Mouse (Mus musculus) CH12.LX (cell line): ENCODE results near the gene Gm10643. TPM values are rescaled to one million over a fixed set of nuclear protein-coding genes. Genes with fewer than 3 reads are reported as not detected.

Source experiments
- DNase-seq: peaks from one replicate; pipeline ENCODE4 v3.0.0-alpha.2; 2013; ENCODE audit errors: extremely low read depth
- H3K27ac ChIP-seq: 2 replicates; pipeline ENCODE4 v1.5.1; 2012; ENCODE audit warnings: low read depth, mild to moderate bottlenecking, control low read depth, moderate library complexity; ENCODE audit not compliant: insufficient read depth
- H3K27me3 ChIP-seq: replicated peaks from 2 replicates; pipeline ENCODE3; 2012; ENCODE audit warnings: inconsistent platforms
- H3K36me3 ChIP-seq, 2 experiments: replicated peaks in 1 of 2; 2 replicates each; pipeline versions ENCODE3 to v1.6.1; 2012; ENCODE audit warnings: inconsistent platforms in 1 of 2, low read length in 1 of 2, mild to moderate bottlenecking in 1 of 2, mixed read lengths in 1 of 2, moderate library complexity in 1 of 2; ENCODE audit not compliant: control insufficient read depth in 1 of 2, insufficient read depth in 1 of 2
- H3K4me1 ChIP-seq, 2 experiments: 2 replicates each; pipeline ENCODE4 v1.6.1; 2012; ENCODE audit warnings: inconsistent platforms in 1 of 2, moderate library complexity in 1 of 2; ENCODE audit not compliant: insufficient read depth in 2 of 2, control insufficient read depth in 1 of 2
- H3K4me2 ChIP-seq: 2 replicates; pipeline ENCODE4 v1.6.1; 2012; ENCODE audit warnings: low read depth, mild to moderate bottlenecking, control low read depth; ENCODE audit not compliant: poor library complexity, insufficient read depth, severe bottlenecking
- H3K4me3 ChIP-seq, 3 experiments: fragments of 150-350 bp in 1 of 3; sonication (generic) in 1 of 3; replicated peaks in 1 of 3; 2 replicates each; pipeline versions ENCODE3 to v1.5.1; 2011 to 2012; ENCODE audit warnings: low read depth in 2 of 3, low read length in 2 of 3, mild to moderate bottlenecking in 2 of 3, moderate library complexity in 2 of 3, control low read depth in 1 of 3, improper control_type of control experiment in 1 of 3, inconsistent platforms in 1 of 3, mixed read lengths in 1 of 3; ENCODE audit not compliant: poor library complexity in 1 of 3
- H3K79me2 ChIP-seq: replicated peaks from 2 replicates; pipeline ENCODE4 v1.6.1; 2012; ENCODE audit warnings: mild to moderate bottlenecking, moderate library complexity; ENCODE audit not compliant: control insufficient read depth, poor library complexity, insufficient read depth, severe bottlenecking; ENCODE audit errors: extremely low read depth
- H3K9ac ChIP-seq: 2 replicates; pipeline ENCODE4 v1.6.1; 2012; ENCODE audit warnings: low read depth, mild to moderate bottlenecking, control low read depth, moderate library complexity; ENCODE audit not compliant: insufficient read depth
- H3K9me3 ChIP-seq: replicated peaks from 2 replicates; pipeline ENCODE3; 2012; ENCODE audit warnings: low read length, inconsistent platforms, mixed read lengths
- BHLHE40 ChIP-seq: IDR thresholded peaks from 2 replicates; pipeline ENCODE4 v1.6.1; 2011; ENCODE audit warnings: mild to moderate bottlenecking, low read depth, low read length, improper control_type of control experiment
- CHD1 ChIP-seq: IDR thresholded peaks from 2 replicates; pipeline ENCODE4 v1.6.1; 2012; ENCODE audit warnings: low read depth, low read length, improper control_type of control experiment, inconsistent platforms
- CHD2 ChIP-seq: IDR thresholded peaks from 2 replicates; pipeline ENCODE4 v1.6.1; 2011; ENCODE audit warnings: low read length, improper control_type of control experiment
- E2F4 ChIP-seq: IDR thresholded peaks from 2 replicates; pipeline ENCODE4 v1.6.1; 2011; ENCODE audit warnings: low read depth, low read length, improper control_type of control experiment; ENCODE audit not compliant: insufficient replicate concordance
- ELF1 ChIP-seq: IDR thresholded peaks from 2 replicates; pipeline ENCODE4 v1.6.1; 2014; ENCODE audit warnings: low read depth, mild to moderate bottlenecking, inconsistent platforms, low read length, improper control_type of control experiment
- EP300 ChIP-seq: IDR thresholded peaks from 2 replicates; pipeline ENCODE4 v1.6.1; 2011; ENCODE audit warnings: low read length, improper control_type of control experiment
- ETS1 ChIP-seq: conservative IDR thresholded peaks from 2 replicates; pipeline ENCODE4 v1.6.1; 2012; ENCODE audit warnings: low read depth, mild to moderate bottlenecking, inconsistent platforms, low read length, improper control_type of control experiment, moderate library complexity
- HCFC1 ChIP-seq: IDR thresholded peaks from 2 replicates; pipeline ENCODE4 v1.6.1; 2012; ENCODE audit warnings: low read depth, mild to moderate bottlenecking, inconsistent platforms, low read length, improper control_type of control experiment
- JUN ChIP-seq: IDR thresholded peaks from 2 replicates; pipeline ENCODE4 v1.6.1; 2011; ENCODE audit warnings: low read depth, mild to moderate bottlenecking, low read length, improper control_type of control experiment, moderate library complexity; ENCODE audit not compliant: insufficient read depth
- KAT2A ChIP-seq: IDR thresholded peaks from 2 replicates; pipeline ENCODE4 v1.6.1; 2012; ENCODE audit warnings: low read length, improper control_type of control experiment, inconsistent platforms; ENCODE audit not compliant: insufficient replicate concordance
- MAX ChIP-seq: IDR thresholded peaks from 2 replicates; pipeline ENCODE4 v1.6.1; 2011; ENCODE audit warnings: low read length, improper control_type of control experiment
- MAZ ChIP-seq: IDR thresholded peaks from 2 replicates; pipeline ENCODE4 v1.6.1; 2012; ENCODE audit warnings: low read depth, mild to moderate bottlenecking, inconsistent platforms, low read length, improper control_type of control experiment, moderate library complexity
- MEF2A ChIP-seq: IDR thresholded peaks from 2 replicates; pipeline ENCODE4 v1.6.1; 2014; ENCODE audit warnings: low read depth, mild to moderate bottlenecking, inconsistent platforms, low read length, improper control_type of control experiment, borderline replicate concordance
- MXI1 ChIP-seq: IDR thresholded peaks from 2 replicates; pipeline ENCODE4 v1.6.1; 2011; ENCODE audit warnings: mild to moderate bottlenecking, low read depth, low read length, improper control_type of control experiment
- MYC ChIP-seq: IDR thresholded peaks from 2 replicates; pipeline ENCODE4 v1.6.1; 2011; ENCODE audit warnings: low read depth, mild to moderate bottlenecking, improper control_type of control experiment, low read length
- NELFE ChIP-seq: IDR thresholded peaks from 2 replicates; pipeline ENCODE4 v1.6.1; 2011; ENCODE audit warnings: low read depth, low read length, improper control_type of control experiment
- RAD21 ChIP-seq: IDR thresholded peaks from 2 replicates; pipeline ENCODE4 v1.6.1; 2011; ENCODE audit warnings: low read depth, mild to moderate bottlenecking, low read length, improper control_type of control experiment, moderate library complexity
- SIN3A ChIP-seq: IDR thresholded peaks from 2 replicates; pipeline ENCODE4 v1.6.1; 2012; ENCODE audit warnings: low read length, improper control_type of control experiment, inconsistent platforms
- SMC3 ChIP-seq: IDR thresholded peaks from 2 replicates; pipeline ENCODE4 v1.6.1; 2011; ENCODE audit warnings: low read depth, low read length, improper control_type of control experiment
- TBP ChIP-seq: conservative IDR thresholded peaks from 2 replicates; pipeline ENCODE4 v1.6.1; 2011; ENCODE audit warnings: low read depth, low read length, improper control_type of control experiment
- USF1 ChIP-seq: IDR thresholded peaks from 2 replicates; pipeline ENCODE4 v1.6.1; 2014; ENCODE audit warnings: low read depth, mild to moderate bottlenecking, inconsistent platforms, low read length, improper control_type of control experiment
- USF2 ChIP-seq: conservative IDR thresholded peaks from 2 replicates; pipeline ENCODE4 v1.6.1; 2011; ENCODE audit warnings: low read depth, low read length, improper control_type of control experiment
- ZC3H11A ChIP-seq: IDR thresholded peaks from 2 replicates; pipeline ENCODE4 v1.6.1; 2012; ENCODE audit warnings: low read depth, mild to moderate bottlenecking, inconsistent platforms, low read length, improper control_type of control experiment
- ZKSCAN1 ChIP-seq: IDR thresholded peaks from 2 replicates; pipeline ENCODE4 v1.6.1; 2012; ENCODE audit warnings: low read depth, inconsistent platforms, low read length, improper control_type of control experiment, borderline replicate concordance
- ZNF384 ChIP-seq: IDR thresholded peaks from 2 replicates; pipeline ENCODE4 v1.6.1; 2012; ENCODE audit warnings: low read depth, low read length, improper control_type of control experiment, inconsistent platforms
- dilution Hi-C: fragments of 300-500 bp; cut with MboI; formaldehyde crosslinking; loops from 2 replicates; pipeline ENCODE4 v1.14.3; 2020; ENCODE audit warnings: low sequenced_read_pairs; ENCODE audit not compliant: extremely low pct_unique_long_range_greater_than_20kb, extremely low pct_ligation_motif_present
- in situ Hi-C: fragments of 300-500 bp; cut with MboI; formaldehyde crosslinking; loops from 3 replicates; pipeline ENCODE4 v1.14.3; 2019; ENCODE audit warnings: low sequenced_read_pairs, low pct_ligation_motif_present, low pct_unique_long_range_greater_than_20kb, mixed read lengths
- polyA plus RNA-seq: library from polyadenylated mRNA; unstranded; fragments of >175 nt; gene quantifications from 2 replicates; pipeline ENCODE4 v1.2.1, GENCODE M21; 2012; ENCODE audit warnings: low read depth; ENCODE audit not compliant: insufficient read length
- total RNA-seq, 2 experiments: library from RNA; depleted of rRNA; stranded (reverse); fragments of 300-350 nt in 1 of 2; fragments of >200 nt in 1 of 2; gene quantifications; 2 replicates each; pipeline ENCODE4 v1.2.3; 2012 to 2014

Gm10643 gene
- total and polyA plus RNA-seq, 3 experiments: 0.14 to 0.76 (median 0.42) TPM

DNA sequence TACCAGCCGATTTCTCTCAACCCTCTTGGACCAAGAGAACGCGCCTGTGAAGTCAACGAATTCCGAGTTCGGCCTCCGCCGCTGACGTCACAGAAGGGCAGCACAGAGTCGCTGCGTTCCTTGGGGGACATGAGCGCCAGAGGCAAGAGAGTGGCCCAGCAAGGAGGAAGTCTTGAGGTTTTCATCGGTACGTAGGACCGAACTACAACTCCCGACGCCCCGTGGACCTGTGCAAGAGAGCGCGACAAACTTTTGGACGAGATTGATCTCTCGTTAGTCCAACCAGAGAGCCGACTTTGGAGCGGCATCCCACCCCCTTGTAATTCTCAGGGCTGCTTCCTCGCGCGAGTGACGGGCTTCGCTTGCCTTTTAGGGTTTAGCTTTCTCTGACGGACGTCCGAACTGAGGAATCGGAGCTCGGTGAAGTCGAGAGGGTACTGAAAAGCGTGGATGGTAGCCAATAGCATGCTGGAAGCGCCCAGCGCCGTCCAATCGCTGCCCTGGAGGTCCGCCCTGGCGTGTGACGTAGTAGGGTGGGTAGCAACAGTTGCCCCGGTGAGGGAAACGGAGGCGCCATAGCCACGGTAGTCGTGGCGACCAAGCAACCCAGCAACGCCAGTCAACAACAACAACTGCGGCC, 1.5 kb upstream of the Gm10643 start, which contains the start of gene Rfx1 (continued):
- TF ChIP-seq MEF2A: peak; percentile 63; the same call in 1 of the 2 replicates
- TF ChIP-seq USF1: no peak
- peak; percentile 99 for TF ChIP-seq HCFC1

DNA sequence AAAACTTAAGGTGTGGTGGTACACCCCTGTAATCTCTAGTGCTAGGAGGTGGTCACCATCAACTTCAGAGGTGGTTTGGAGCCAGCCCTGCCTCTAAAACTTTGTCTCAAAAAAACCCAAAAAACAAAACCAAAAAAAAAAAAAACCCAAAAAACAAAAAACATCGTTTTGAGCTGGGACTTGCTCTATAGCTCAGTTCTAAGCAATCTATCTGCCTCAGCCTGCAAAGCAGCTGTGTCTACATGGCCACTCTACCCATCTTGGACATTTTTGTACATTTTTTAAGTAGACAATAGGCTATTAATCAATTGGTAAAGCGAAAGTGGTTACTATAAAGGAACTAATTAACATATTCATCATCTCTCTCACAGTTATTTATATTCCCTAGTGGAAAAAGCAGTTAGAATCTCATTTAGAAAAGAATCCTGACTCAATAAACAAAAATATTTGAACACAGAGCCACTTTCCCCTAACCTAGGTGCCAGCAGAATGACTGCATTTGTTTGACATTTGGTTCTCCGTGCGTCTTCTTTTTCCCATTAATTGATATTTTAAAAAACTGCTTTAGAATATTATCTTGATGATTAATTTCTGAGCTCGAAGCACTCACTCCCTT, 628 bp upstream of the Gm10643 start:
- Histone ChIP-seq H3K4me2 (peak overlapping the region; percentile 37; the same call in 1 of the 2 replicates), H3K4me3 (peak overlapping the region; percentile 68 to 71 (median 70)), H3K79me2 (peaks cover 10% of the 10 kb centered on the region; the same call in 1 of the 2 replicates), H3K9me3 (no peaks in the 10 kb centered on the region), H3K27me3 (no peaks in the 10 kb centered on the region), H3K27ac (peak overlapping the region; percentile 47), H3K9ac (peak overlapping the region; percentile 93), H3K4me1 (peaks cover 25 to 54% of the 10 kb centered on the region in 2 experiments), H3K36me3 (peaks cover 0 to 3% of the 10 kb centered on the region in 2 experiments)
- TF ChIP-seq ELF1 (no peak), RAD21 (no peak), E2F4 (no peak), KAT2A (no peak), CHD1 (0 out of 2 replicates have a peak, but pooled peaks have one; percentile 65), HCFC1 (no peak), SIN3A (peak; percentile 20; the same call in 1 of the 2 replicates), ZNF384 (peak; percentile 45; the same call in 1 of the 2 replicates)
- DNase-seq: no peak
- in situ Hi-C loops (no loop called here), dilution Hi-C loops (no loop called here)

DNA sequence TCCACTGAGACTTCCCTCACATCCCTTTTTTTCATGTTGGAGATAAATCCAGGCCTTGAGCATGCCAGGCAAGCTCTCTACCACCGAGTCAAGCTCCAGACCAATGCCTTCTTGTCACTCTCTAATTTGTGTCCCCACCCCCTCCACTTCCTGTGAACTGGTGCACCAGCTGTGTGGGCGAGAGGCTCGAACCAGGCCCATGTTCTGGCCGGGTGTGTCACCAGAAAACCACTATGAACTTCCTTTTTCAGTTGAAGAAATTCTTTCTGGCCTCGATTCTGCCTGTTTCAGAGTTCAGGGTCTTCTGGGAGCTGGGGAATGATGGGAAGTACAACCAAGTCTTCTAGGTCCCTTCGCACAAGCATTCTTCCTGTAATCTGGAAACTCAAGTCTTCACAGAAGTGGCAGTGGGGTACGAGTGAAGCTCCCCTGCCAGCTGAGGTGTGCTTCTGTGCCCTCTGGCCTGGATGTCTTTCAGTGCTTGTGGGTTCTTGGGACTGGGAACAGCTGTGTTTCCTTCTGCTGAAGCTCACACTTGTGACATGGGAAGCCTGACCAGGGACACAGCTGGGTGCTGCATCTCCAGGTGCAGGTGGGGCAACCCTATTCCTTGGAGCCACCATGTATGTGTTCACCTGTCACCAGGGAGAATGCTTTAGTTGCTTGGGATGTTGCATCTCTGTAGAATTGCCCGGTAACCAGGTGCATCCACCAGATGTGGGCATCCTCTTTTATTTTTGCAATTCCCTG, 901 bp downstream of the Gm10643 start:
- H3K4me1 ChIP-seq: peaks cover 13 to 39% of the 10 kb centered on the region in 2 experiments
- DNase-seq: peak; percentile 72
- dilution Hi-C loops: no loop called here
- no peaks in the 10 kb centered on the region for H3K36me3 ChIP-seq
- peak overlapping the region; percentile 31 for H3K27ac ChIP-seq
- no peak overlapping the region for H3K4me2 ChIP-seq
- no peak overlapping the region for H3K4me3 ChIP-seq
- H3K27me3 ChIP-seq: no peaks in the 10 kb centered on the region
- H3K79me2 ChIP-seq: peaks cover 8% of the 10 kb centered on the region; the same call in 1 of the 2 replicates
- in situ Hi-C loops: no loop called here
- H3K9ac ChIP-seq: no peak overlapping the region
- no peaks in the 10 kb centered on the region for H3K9me3 ChIP-seq
- no peak for TF ChIP-seq ETS1
- TF ChIP-seq SIN3A: no peak
- TF ChIP-seq USF1: no peak
- no peak for TF ChIP-seq ZC3H11A
- TF ChIP-seq MAZ: no peak
- no peak for TF ChIP-seq TBP
- no peak for TF ChIP-seq JUN
- peak; percentile 70; the same call in 1 of the 2 replicates for TF ChIP-seq CHD2
- TF ChIP-seq E2F4: no peak
- no peak for TF ChIP-seq ZNF384
- TF ChIP-seq MYC: no peak
- no peak for TF ChIP-seq BHLHE40
- TF ChIP-seq SMC3: no peak
- TF ChIP-seq EP300: no peak
- no peak for TF ChIP-seq NELFE
- TF ChIP-seq MXI1: no peak
- TF ChIP-seq MEF2A: no peak
- no peak for TF ChIP-seq MAX
- TF ChIP-seq ELF1: 0 out of 2 replicates have a peak, but pooled peaks have one; percentile 34
- no peak for TF ChIP-seq USF2
- 0 out of 2 replicates have a peak, but pooled peaks have one; percentile 18 for TF ChIP-seq HCFC1
- no peak for TF ChIP-seq ZKSCAN1
